Mouse (Mus musculus): ENCODE measurements around the gene Ptprt.

Gene Ptprt

GRCm38 (mm10) chr2:161945424-161945823 is 715.5 kb downstream of the Ptprt start:
- DNase-seq (ENCODE audit: low spot score in 2 of 2), result no peak

- DNase-seq (ENCODE audit: low spot score in 2 of 2), result no peak
These were observed 716.3 kb downstream of the Ptprt start for GRCm38 (mm10) chr2:161944689-161945088.

- DNase-seq (ENCODE audit: low spot score in 2 of 2), result no peak
These were observed 719.0 kb downstream of the Ptprt start for GRCm38 (mm10) chr2:161941991-161942390.

- no peak for DNase-seq (ENCODE audit: low spot score in 2 of 2)
These were observed 753.7 kb downstream of the Ptprt start for GRCm38 (mm10) chr2:161907214-161907613.

- DNase-seq (ENCODE audit: low spot score in 2 of 2), result no peak
These were observed 758.8 kb downstream of the Ptprt start for GRCm38 (mm10) chr2:161902196-161902595.

GRCm38 (mm10) chr2:161884446-161884845 is 776.5 kb downstream of the Ptprt start:
- DNase-seq (ENCODE audit: low spot score in 2 of 2), result no peak

- no peak for DNase-seq (ENCODE audit: low spot score in 2 of 2)
These were observed 778.4 kb downstream of the Ptprt start for GRCm38 (mm10) chr2:161882580-161882979.

- DNase-seq (ENCODE audit: low spot score in 2 of 2), result no peak
These were observed 780.0 kb downstream of the Ptprt start for GRCm38 (mm10) chr2:161880941-161881340.

GRCm38 (mm10) chr2:161865231-161865630 is 795.7 kb downstream of the Ptprt start:
- no peak for DNase-seq (ENCODE audit: low spot score in 2 of 2)

- no peak for DNase-seq (ENCODE audit: low spot score in 2 of 2)
These were observed 802.1 kb downstream of the Ptprt start for GRCm38 (mm10) chr2:161858813-161859212.

- no peak for DNase-seq (ENCODE audit: low spot score in 2 of 2)
These were observed 802.6 kb downstream of the Ptprt start for GRCm38 (mm10) chr2:161858361-161858760.

GRCm38 (mm10) chr2:161835001-161835400 is 825.9 kb downstream of the Ptprt start:
- no peak for DNase-seq (ENCODE audit: low spot score in 2 of 2)

GRCm38 (mm10) chr2:161833846-161834245 is 827.1 kb downstream of the Ptprt start:
- DNase-seq (ENCODE audit: low spot score in 2 of 2), result no peak

GRCm38 (mm10) chr2:161813326-161813725 is 847.6 kb downstream of the Ptprt start:
- DNase-seq (ENCODE audit: low spot score in 2 of 2), result no peak

GRCm38 (mm10) chr2:161808086-161808801 is 852.7 kb downstream of the Ptprt start:
- peak; percentile 34 to 45 for DNase-seq (ENCODE audit: low spot score in 2 of 2)

- DNase-seq (ENCODE audit: low spot score in 2 of 2), result no peak
These were observed 854.5 kb downstream of the Ptprt start for GRCm38 (mm10) chr2:161806287-161807007.

- DNase-seq (ENCODE audit: low spot score in 2 of 2), result peak; percentile 37 to 74
These were observed 861.0 kb downstream of the Ptprt start for GRCm38 (mm10) chr2:161799946-161800345.

- DNase-seq (ENCODE audit: low spot score in 2 of 2), result no peak
These were observed 893.4 kb downstream of the Ptprt start for GRCm38 (mm10) chr2:161767528-161767927.

GRCm38 (mm10) chr2:161713024-161713423 is 947.9 kb downstream of the Ptprt start:
- DNase-seq (ENCODE audit: low spot score in 2 of 2), result no peak

- no peak for DNase-seq (ENCODE audit: low spot score in 2 of 2)
These were observed 951.6 kb downstream of the Ptprt start for GRCm38 (mm10) chr2:161709316-161709715.

- no peak for DNase-seq (ENCODE audit: low spot score in 2 of 2)
These were observed 954.5 kb downstream of the Ptprt start for GRCm38 (mm10) chr2:161706386-161706915.

- no peak for DNase-seq (ENCODE audit: low spot score in 2 of 2)
These were observed 956.1 kb downstream of the Ptprt start for GRCm38 (mm10) chr2:161704811-161705210.

- DNase-seq (ENCODE audit: low spot score in 2 of 2), result no peak
These were observed 956.5 kb downstream of the Ptprt start for GRCm38 (mm10) chr2:161704410-161704809.
